Mouse (Mus musculus) hindbrain, embryonic 13.5 days (tissue): ENCODE measurements at regions not wholly inside any gene's neighbourhood (a gene's known extent, or its start where the extent isn't known, plus 50 kb on each side); places are given as distances from the start of the nearest gene placed in this dataset.

ENCODE experiments used
- ATAC-seq: fragments of 200-750 bp; cut with Nextera tagmentation; 2 replicates; pipeline ENCODE4 v1.8.0; 2017; ENCODE audit warnings: moderate TSS enrichment; ENCODE audit not compliant: low FRiP score
- H3K27ac ChIP-seq: fragments of 300-500 bp; sonication (generic); 2 replicates; pipeline ENCODE4 v1.5.1; 2015; ENCODE audit warnings: inconsistent platforms, mild to moderate bottlenecking, moderate library complexity
- H3K27me3 ChIP-seq: fragments of 300-500 bp; sonication (generic); 2 replicates; pipeline ENCODE4 v1.6.1; 2015; ENCODE audit warnings: mild to moderate bottlenecking, inconsistent platforms
- H3K36me3 ChIP-seq: fragments of 300-500 bp; sonication (generic); 2 replicates; pipeline ENCODE4 v1.6.1; 2015; ENCODE audit warnings: mild to moderate bottlenecking, inconsistent platforms
- H3K4me1 ChIP-seq: fragments of 300-500 bp; sonication (generic); replicated peaks from 2 replicates; pipeline ENCODE4 v1.6.1; 2015; ENCODE audit warnings: inconsistent platforms
- H3K4me2 ChIP-seq: fragments of 300-500 bp; sonication (generic); 2 replicates; pipeline ENCODE4 v1.6.1; 2015; ENCODE audit warnings: inconsistent platforms, mild to moderate bottlenecking, moderate library complexity
- H3K4me3 ChIP-seq: fragments of 300-500 bp; sonication (generic); 2 replicates; pipeline ENCODE4 v1.5.1; 2015; ENCODE audit warnings: mild to moderate bottlenecking, inconsistent platforms
- H3K9ac ChIP-seq: fragments of 300-500 bp; sonication (generic); 2 replicates; pipeline ENCODE4 v1.6.1; 2015; ENCODE audit warnings: mild to moderate bottlenecking, inconsistent platforms
- H3K9me3 ChIP-seq: fragments of 300-500 bp; sonication (generic); 2 replicates; pipeline ENCODE4 v1.6.1; 2016; ENCODE audit warnings: inconsistent platforms
- WGBS: fragments of 180-500 bp; shearing (Covaris S2); methylation state at CpG from one replicate; pipeline ENCODE4 v1.1.7; 2015; 5-methylcytosine and 5-hydroxymethylcytosine counted together

DNA sequence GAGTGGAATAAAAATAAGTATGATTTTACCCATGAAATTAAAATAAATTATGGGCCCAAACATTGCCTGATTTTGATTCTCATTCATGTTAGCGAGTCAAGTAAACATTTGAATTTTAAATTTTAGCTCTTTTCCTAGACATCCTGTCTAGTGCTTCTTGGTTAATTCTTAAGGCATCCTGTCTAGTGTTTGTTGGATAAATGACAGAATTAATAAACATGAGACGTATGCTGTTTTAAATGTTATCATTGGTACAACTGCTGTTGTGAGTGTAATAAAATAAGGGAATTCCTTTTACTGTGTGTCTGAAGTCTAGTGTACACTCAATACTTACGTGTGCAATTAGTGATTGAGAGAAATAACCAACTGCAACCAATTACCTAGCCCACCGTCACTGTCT is 149.0 kb upstream of the Trpm3 start:
- WGBS, result 94% methylated on average over 4 of the region's 4 CpGs
- Histone ChIP-seq H3K27me3 (no peaks in the 10 kb centered on the region), H3K9me3 (peaks cover 3% of the 10 kb centered on the region; the same call in 1 of the 2 replicates), H3K4me3 (no peak overlapping the region), H3K9ac (no peak overlapping the region), H3K36me3 (no peaks in the 10 kb centered on the region), H3K4me1 (no peaks in the 10 kb centered on the region), H3K27ac (no peak overlapping the region), H3K4me2 (no peak overlapping the region)
- ATAC-seq, result no peak

DNA sequence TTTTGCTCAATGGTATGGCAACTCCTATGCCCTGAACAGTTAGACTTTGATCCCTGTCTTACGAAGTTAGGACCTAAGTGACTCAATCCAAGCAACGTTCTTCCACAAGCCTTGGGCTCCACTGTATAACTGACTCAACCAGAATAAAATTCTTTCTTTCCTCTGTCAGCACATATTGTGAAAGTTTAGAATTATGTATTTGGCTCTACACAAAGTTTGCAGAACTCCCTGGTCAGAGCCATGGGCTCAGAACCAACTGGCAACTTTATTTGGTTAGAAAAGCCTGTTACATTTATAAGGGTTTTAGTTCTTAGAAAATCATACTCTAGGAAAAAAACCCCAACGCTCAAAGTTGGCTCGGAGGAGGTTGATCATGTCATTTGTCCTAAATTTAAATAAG is 147.9 kb upstream of the Trpm3 start:
- Histone ChIP-seq H3K4me3 (no peak overlapping the region), H3K9ac (no peak overlapping the region), H3K4me1 (no peaks in the 10 kb centered on the region), H3K36me3 (no peaks in the 10 kb centered on the region), H3K4me2 (no peak overlapping the region), H3K27ac (no peak overlapping the region), H3K27me3 (no peaks in the 10 kb centered on the region), H3K9me3 (peaks cover 3% of the 10 kb centered on the region; the same call in 1 of the 2 replicates)
- whole genome bisulfite sequencing, result 91% methylated on average over 4 of the region's 4 CpGs
- no peak for ATAC-seq

DNA sequence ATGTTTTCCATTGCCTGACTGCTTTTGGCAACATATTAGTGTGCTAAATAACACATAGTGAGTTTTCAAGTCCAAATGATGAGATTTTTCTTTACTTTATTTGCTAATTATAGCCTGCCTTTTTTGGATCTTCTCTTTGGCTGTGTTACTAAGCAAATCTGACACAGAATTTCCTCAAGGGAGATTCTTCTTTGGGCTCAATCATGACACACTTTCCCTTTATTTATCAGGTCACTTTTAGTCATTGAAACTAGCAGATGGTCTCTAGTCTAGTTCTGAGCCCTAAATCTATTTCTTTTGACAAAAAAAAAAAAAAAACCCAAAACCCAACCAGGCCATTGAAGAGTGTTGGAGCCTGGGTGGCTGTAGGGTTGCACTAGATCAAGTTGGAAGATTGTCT is 147.4 kb upstream of the Trpm3 start:
- peaks cover 3% of the 10 kb centered on the region; the same call in 1 of the 2 replicates for H3K9me3 ChIP-seq
- H3K27ac ChIP-seq, result no peak overlapping the region
- H3K27me3 ChIP-seq, result no peaks in the 10 kb centered on the region
- H3K4me1 ChIP-seq, result no peaks in the 10 kb centered on the region
- no peak overlapping the region for H3K4me3 ChIP-seq
- ATAC-seq, result no peak
- H3K4me2 ChIP-seq, result no peak overlapping the region
- H3K36me3 ChIP-seq, result no peaks in the 10 kb centered on the region
- no peak overlapping the region for H3K9ac ChIP-seq

DNA sequence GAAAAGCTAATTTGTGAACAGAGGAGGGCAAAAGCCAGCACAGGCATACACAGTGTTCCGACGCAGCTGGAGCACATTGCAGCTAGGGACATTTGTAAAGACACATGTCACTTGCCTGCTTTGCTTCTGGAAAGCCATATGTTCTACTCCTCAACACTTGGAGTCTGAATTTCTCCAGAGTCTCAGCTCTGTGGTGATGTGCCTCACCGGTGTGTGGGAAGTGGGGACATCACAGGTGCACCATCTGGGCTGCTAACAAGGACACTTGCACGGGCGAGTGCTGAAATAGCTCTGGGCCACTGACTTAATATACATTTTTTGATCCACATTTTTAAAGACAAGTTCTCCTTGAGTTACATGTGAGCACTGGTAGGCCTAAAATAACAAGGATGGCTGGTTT is 139.2 kb upstream of the Trpm3 start:
- no peak overlapping the region for H3K4me2 ChIP-seq
- 82% methylated on average over 5 of the region's 5 CpGs for WGBS

DNA sequence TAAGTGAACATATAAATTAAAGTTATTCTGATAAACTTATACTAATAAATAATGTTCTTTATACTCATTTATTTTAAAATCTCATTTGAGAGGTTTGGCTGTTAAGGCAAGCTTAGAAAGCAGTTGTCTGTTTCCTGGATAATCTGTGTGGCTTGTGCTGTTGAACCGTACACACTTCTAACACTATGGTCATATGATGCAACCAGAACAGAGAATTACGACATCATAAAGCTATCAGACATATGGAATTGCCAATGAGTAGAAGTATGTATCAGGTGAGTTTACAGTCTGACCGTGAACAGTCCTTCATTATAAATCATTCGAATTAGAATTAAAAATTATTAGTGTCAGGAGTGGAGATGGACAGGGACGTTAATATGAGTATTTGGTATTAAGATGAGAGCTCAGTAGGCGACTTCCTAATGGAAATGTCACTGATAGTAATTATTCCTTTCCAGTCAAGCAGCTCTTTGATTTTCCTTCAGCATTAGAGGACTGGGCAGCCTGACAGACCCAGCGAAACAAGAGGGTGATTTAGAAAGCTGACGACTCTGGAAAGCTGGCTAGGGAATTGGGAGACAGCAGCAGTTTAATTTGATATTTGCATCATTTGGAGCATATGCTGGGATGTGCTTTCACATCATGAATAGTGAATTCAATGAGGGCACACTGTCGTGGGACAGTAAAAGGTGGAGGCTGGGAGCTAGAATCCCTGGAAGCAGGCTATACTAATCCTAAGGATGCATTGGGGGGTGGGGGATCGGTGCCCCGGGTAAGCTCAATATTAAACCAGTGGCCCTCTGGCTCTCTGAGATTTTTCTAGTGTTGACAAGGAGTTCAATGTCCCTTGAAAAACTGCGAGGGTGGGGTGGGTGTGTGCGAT is 130.6 kb upstream of the Trpm3 start:
- no peak overlapping the region for H3K4me2 ChIP-seq
- no peak overlapping the region for H3K9ac ChIP-seq
- 64% methylated on average over 13 of the region's 13 CpGs for WGBS
- H3K27me3 ChIP-seq, result no peaks in the 10 kb centered on the region
- H3K9me3 ChIP-seq, result no peaks in the 10 kb centered on the region
- H3K27ac ChIP-seq, result 0 out of 2 replicates have a peak overlapping the region, but pooled peaks have one; percentile 9
- ATAC-seq, result peak; percentile 68; the same call in 1 of the 2 replicates
- no peaks in the 10 kb centered on the region for H3K36me3 ChIP-seq
- peaks cover 13% of the 10 kb centered on the region; the same call in 1 of the 2 replicates for H3K4me1 ChIP-seq
- H3K4me3 ChIP-seq, result no peak overlapping the region

More for the DNA sequence above, 139.2 kb upstream of the Trpm3 start:
- no peak overlapping the region for H3K9ac ChIP-seq
- H3K36me3 ChIP-seq, result no peaks in the 10 kb centered on the region
- no peaks in the 10 kb centered on the region for H3K9me3 ChIP-seq
- no peaks in the 10 kb centered on the region for H3K27me3 ChIP-seq
- ATAC-seq, result no peak
- no peaks in the 10 kb centered on the region for H3K4me1 ChIP-seq
- no peak overlapping the region for H3K27ac ChIP-seq
- no peak overlapping the region for H3K4me3 ChIP-seq

DNA sequence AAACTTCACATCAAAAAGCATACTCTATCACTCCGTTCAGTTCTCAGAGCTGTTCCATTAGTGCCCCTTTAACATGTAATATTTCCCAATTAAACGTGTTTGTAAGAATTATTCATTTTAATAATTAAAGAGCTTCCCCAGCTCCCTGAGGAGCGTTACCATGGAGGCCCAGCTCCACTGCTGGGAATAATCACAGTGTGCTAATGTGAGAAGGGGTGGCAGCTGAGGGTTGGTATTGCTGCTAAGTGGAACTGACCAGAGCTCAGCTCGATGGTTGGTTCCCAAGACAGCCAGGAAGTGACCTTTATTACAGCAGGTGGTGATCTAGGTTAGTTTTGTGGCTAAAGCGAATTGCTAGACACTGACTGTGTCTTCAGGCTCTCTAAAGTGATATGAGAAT is 128.6 kb upstream of the Trpm3 start:
- WGBS, result 62% methylated on average over 5 of the region's 5 CpGs

DNA sequence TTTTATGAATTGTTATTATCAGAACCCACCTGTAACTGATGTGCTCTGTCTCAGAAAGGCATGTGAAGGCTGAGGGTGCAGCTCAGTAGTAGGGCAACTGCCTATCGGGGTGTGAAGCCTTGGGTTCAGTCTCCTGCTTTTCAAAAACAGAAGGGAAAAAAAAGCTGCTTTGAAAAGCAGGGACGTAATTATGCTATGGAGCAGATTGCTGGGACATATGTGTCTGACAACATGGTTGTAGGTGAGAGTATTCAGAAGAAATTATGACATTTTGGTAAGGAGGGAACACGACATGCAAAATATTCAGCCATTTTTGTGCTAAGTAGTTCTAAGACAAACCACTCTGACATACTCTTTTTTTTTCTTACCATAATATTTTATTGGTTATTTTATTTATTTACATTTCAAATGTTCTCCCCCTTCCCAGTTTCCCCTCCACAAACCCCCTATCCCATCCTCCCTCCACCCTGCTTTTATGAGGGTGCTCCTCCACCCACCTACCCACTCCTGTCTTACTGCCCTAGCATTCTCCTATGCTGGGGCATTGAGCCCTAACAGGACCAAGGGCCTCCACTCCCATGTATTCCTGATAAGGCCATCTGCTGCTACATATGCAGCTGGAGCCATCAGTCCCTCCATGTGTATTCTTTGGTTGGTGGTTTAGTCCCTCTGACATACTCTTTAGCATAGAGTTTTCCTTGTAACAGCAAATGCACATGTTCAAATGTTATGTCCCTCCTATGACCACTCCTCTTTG is 122.8 kb upstream of the Trpm3 start:
- Histone ChIP-seq H3K36me3 (no peaks in the 10 kb centered on the region), H3K4me2 (no peak overlapping the region), H3K9ac (no peak overlapping the region), H3K4me3 (no peak overlapping the region), H3K9me3 (no peaks in the 10 kb centered on the region), H3K4me1 (no peaks in the 10 kb centered on the region), H3K27me3 (no peaks in the 10 kb centered on the region), H3K27ac (no peak overlapping the region)
- ATAC-seq, result no peak
- 94% methylated on average over 3 of the region's 3 CpGs for WGBS

More for the DNA sequence above, 128.6 kb upstream of the Trpm3 start:
- Histone ChIP-seq H3K27me3 (no peaks in the 10 kb centered on the region), H3K4me3 (no peak overlapping the region), H3K9ac (no peak overlapping the region), H3K27ac (no peak overlapping the region), H3K36me3 (no peaks in the 10 kb centered on the region), H3K4me1 (peaks cover 13% of the 10 kb centered on the region; the same call in 1 of the 2 replicates), H3K4me2 (no peak overlapping the region), H3K9me3 (no peaks in the 10 kb centered on the region)
- no peak for ATAC-seq

DNA sequence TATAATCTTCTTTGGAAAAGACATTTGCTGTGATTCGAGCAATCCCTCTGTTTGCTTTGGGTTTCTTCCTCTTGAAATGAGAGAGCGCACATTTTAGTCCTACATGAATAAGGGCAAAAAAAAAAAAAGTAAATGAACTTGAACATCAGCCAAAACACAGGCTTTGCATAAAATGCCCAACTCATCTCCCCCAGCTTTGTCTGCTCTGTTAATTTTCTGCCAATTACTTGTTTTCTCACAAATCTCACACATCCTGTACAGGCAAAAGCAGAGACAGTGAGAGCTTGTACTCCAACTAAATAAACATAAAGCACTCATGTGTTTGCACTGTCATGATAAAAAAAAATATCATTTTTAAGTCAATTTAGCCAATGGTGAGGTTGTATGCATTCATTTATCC is 121.4 kb upstream of the Trpm3 start:
- Histone ChIP-seq H3K36me3 (no peaks in the 10 kb centered on the region), H3K4me3 (no peak overlapping the region), H3K9me3 (0 out of 2 replicates have a peak, but pooled peaks cover 4% of the 10 kb centered on the region), H3K4me2 (no peak overlapping the region), H3K4me1 (no peaks in the 10 kb centered on the region), H3K27me3 (no peaks in the 10 kb centered on the region), H3K9ac (no peak overlapping the region), H3K27ac (no peak overlapping the region)
- 80% methylated on average over 2 of the region's 2 CpGs for WGBS
- ATAC-seq, result no peak

DNA sequence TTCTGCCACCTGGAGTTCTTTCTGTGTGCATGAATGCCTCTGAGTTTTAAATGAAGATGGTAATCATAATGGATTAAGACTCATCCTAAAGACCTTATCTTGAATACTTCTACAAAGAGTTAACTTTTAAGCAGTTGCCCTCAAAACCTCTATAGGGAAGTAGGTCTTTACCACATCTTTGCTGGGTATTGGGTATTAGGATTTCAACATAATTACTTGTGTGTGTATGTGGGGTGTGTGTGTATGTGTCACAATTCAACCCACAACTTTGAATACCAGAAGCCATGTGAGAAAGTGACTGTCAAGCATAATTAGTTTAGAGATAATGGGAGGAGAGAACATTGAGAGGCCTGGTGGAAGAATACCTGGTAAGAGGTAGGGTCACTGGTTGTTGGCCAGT is 111.3 kb upstream of the Trpm3 start:
- Histone ChIP-seq H3K4me3 (no peak overlapping the region), H3K9ac (no peak overlapping the region), H3K9me3 (no peaks in the 10 kb centered on the region), H3K4me1 (no peaks in the 10 kb centered on the region), H3K4me2 (no peak overlapping the region), H3K27ac (no peak overlapping the region), H3K36me3 (no peaks in the 10 kb centered on the region), H3K27me3 (no peaks in the 10 kb centered on the region)
- ATAC-seq, result no peak

DNA sequence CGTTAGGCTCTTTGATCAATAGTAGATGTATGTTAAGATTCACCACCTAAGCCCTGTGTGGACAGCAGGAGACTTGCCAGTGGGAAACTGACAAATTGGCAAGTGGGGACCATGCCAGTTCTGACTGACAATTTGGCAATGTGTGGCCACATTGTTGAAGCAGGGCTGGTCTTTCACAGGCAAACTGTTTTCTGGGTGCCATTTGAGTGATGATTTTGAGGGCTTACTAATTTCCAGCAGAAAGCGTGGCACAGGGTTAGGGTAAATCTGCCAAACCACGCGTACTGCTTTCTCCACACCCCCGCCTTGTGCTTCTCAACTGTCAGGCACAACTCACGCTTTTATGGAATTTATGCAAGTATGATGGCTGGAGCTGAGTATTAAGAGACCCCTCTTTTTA is 91.2 kb upstream of the Trpm3 start:
- Histone ChIP-seq H3K36me3 (no peaks in the 10 kb centered on the region), H3K27ac (no peak overlapping the region), H3K4me1 (no peaks in the 10 kb centered on the region), H3K4me3 (no peak overlapping the region), H3K9me3 (no peaks in the 10 kb centered on the region), H3K27me3 (no peaks in the 10 kb centered on the region), H3K4me2 (no peak overlapping the region), H3K9ac (no peak overlapping the region)
- 85% methylated on average over 6 of the region's 6 CpGs for WGBS
- no peak for ATAC-seq

DNA sequence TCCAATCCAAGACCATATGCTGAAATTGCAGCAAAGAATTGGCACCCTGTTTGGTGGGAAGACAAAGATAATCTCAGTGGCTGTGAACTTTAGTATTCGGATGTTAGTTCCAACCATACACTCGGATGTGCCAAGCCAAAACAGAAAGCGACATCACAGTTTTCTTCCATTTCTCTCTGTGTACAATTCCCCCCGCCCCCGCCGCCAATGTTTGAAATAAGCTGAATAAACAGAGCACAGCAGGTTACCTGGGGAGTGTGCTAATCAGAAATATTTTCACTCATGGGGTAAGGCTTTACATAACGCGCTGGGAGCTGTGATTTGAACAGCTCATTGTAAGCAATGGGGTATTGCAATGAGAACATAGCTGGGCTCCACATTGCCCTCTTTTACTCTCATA is 72.5 kb upstream of the Trpm3 start:
- Histone ChIP-seq H3K9ac (no peak overlapping the region), H3K36me3 (no peaks in the 10 kb centered on the region), H3K9me3 (no peaks in the 10 kb centered on the region), H3K4me1 (no peaks in the 10 kb centered on the region), H3K27me3 (no peaks in the 10 kb centered on the region), H3K4me3 (no peak overlapping the region), H3K27ac (no peak overlapping the region), H3K4me2 (no peak overlapping the region)
- ATAC-seq, result no peak
- 76% methylated on average over 8 of the region's 8 CpGs for WGBS

DNA sequence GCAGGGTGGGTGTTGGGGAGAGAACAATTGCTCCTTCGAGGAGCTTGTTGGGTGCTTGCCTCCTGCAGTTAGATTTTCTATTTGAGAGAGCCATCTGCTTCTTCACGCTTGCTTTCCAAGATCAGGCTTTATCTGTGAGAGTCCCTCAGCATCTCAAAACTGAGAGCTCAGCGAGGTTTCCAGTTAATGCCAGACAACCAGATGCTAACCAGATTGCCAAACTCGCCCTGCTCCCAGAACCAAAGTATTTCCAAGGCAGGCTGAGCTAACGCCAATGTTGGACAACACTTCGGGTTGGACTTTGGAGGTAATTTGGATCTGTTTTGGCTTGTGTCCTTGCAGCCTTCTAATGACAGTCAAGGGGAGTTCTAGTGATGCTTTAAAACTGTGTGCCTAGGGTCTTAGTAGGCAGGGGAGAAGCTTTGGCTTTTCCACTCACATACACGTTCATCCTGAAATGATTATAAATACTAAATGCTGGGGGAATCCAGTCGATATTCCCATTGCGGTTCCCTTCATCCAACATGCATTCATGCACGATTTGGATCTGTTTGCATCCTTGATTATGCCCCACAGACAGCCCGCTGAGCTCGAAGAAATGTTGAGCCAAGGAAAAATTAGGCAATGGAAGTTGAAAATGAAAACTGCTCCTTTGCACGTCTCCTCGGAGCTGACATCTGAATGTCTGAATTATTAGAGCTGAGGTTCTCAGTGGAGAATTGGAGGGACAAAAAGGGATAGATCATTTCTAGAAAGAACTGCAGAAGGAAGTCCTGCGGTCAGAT is 68.4 kb upstream of the Trpm3 start:
- no peak overlapping the region for H3K4me2 ChIP-seq
- ATAC-seq, result no peak
- no peak overlapping the region for H3K4me3 ChIP-seq
- no peak overlapping the region for H3K27ac ChIP-seq
- no peaks in the 10 kb centered on the region for H3K36me3 ChIP-seq
- H3K9me3 ChIP-seq, result no peaks in the 10 kb centered on the region
- H3K27me3 ChIP-seq, result no peaks in the 10 kb centered on the region
- H3K4me1 ChIP-seq, result no peaks in the 10 kb centered on the region
- 80% methylated on average over 15 of the region's 15 CpGs for WGBS
- H3K9ac ChIP-seq, result no peak overlapping the region
